Mouse (Mus musculus): ENCODE data around the gene Gemin2.
"Not testable (repeated sequence)": the region's sequence is repeated elsewhere in the genome, so short reads cannot be mapped to it uniquely, and the experiment has no call there.

Gemin2 gene

GRCm38 (mm10) chr12:59013234-59013633, at the start of gene Gemin2:
Gene Gemin2, plus strand, starts transcription at chr12:59013393.
- DNase-seq, result peak; percentile 94

- DNase-seq, result no peak
Observed at GRCm38 (mm10) chr12:58964583-58964982, 48.6 kb upstream of the Gemin2 start.

- DNase-seq, result no peak
Observed at GRCm38 (mm10) chr12:58976966-58977365, 36.2 kb upstream of the Gemin2 start.

GRCm38 (mm10) chr12:58981178-58981661, 32.0 kb upstream of the Gemin2 start:
- not testable (repeated sequence) for DNase-seq

- DNase-seq, result no peak
Observed at GRCm38 (mm10) chr12:58985766-58986165, 27.4 kb upstream of the Gemin2 start.

GRCm38 (mm10) chr12:59010482-59010881, 2.7 kb upstream of the Gemin2 start:
- DNase-seq, result peak; percentile 13

GRCm38 (mm10) chr12:59011275-59011843, 1.8 kb upstream of the Gemin2 start:
- no peak for DNase-seq

GRCm38 (mm10) chr12:59011844-59012709, 1.1 kb upstream of the Gemin2 start, which contains the start of gene Sec23a:
Gene Sec23a, minus strand, starts transcription at chr12:59012017.
- peak; percentile 99 for DNase-seq

- DNase-seq, result no peak
Observed at GRCm38 (mm10) chr12:59012710-59013091, 492 bp upstream of the Gemin2 start.

GRCm38 (mm10) chr12:59017970-59018369, 4.8 kb downstream of the Gemin2 start:
- no peak for DNase-seq

GRCm38 (mm10) chr12:59019891-59020290, 6.7 kb downstream of the Gemin2 start:
- DNase-seq, result no peak

- no peak for DNase-seq
Observed at GRCm38 (mm10) chr12:59021306-59021705, 8.1 kb downstream of the Gemin2 start.

- no peak for DNase-seq
Observed at GRCm38 (mm10) chr12:59032101-59032500, 18.9 kb downstream of the Gemin2 start.

- DNase-seq, result no peak
Observed at GRCm38 (mm10) chr12:59039162-59039970, 26.2 kb downstream of the Gemin2 start.

GRCm38 (mm10) chr12:59039971-59040844, 27.0 kb downstream of the Gemin2 start:
- peak; percentile 57 for DNase-seq

- no peak for DNase-seq
Observed at GRCm38 (mm10) chr12:59040851-59041250, 27.7 kb downstream of the Gemin2 start.

GRCm38 (mm10) chr12:59052470-59052869, 39.3 kb downstream of the Gemin2 start:
- DNase-seq, result no peak

GRCm38 (mm10) chr12:59053166-59053565, 40.0 kb downstream of the Gemin2 start:
- DNase-seq, result no peak

- DNase-seq, result no peak
Observed at GRCm38 (mm10) chr12:59053976-59054375, 40.8 kb downstream of the Gemin2 start.

GRCm38 (mm10) chr12:59055196-59055850, 42.1 kb downstream of the Gemin2 start:
- DNase-seq, result no peak

- no peak for DNase-seq
Observed at GRCm38 (mm10) chr12:59056222-59056621, 43.0 kb downstream of the Gemin2 start.

- not testable (repeated sequence) for DNase-seq
Observed at GRCm38 (mm10) chr12:59058242-59058641, 45.0 kb downstream of the Gemin2 start.
